Mouse (Mus musculus): Measurements from ENCODE around the gene Cmss1.

GRCm38 (mm10) chr16:57478451-57478850, 128.2 kb downstream of the Cmss1 start:
- TF ChIP-seq TAL1 (IDR thresholded peaks at IDR 0.05; ENCODE audit: low read length) (no peak), GATA1 (IDR thresholded peaks at IDR 0.05; ENCODE audit: low read length) (no peak)
